Mouse (Mus musculus) embryonic fibroblast, embryonic 13.5 days (primary cell): ENCODE measurements around the gene Nop16.

Source experiments
- CTCF ChIP-seq: IDR thresholded peaks from 2 replicates; pipeline ENCODE4 v1.5.1; 2011; ENCODE audit warnings: mild to moderate bottlenecking, control low read depth, low read length, moderate library complexity, borderline replicate concordance; ENCODE audit not compliant: insufficient read depth
- POLR2A ChIP-seq: IDR thresholded peaks from 2 replicates; pipeline ENCODE4 v1.6.1; 2011; ENCODE audit warnings: low read depth, mild to moderate bottlenecking, control low read depth, low read length, moderate library complexity

GRCm38 (mm10) chr13:54608666-54609065, 18.8 kb upstream of the Nop16 start:
- TF ChIP-seq POLR2A (no peak), CTCF (no peak)
